Mouse (Mus musculus): ENCODE data around the gene H60b.
"Not testable (repeated sequence)": the region's sequence is repeated elsewhere in the genome, so short reads cannot be mapped to it uniquely, and the experiment has no call there.

Gene H60b

GRCm38 (mm10) chr10:22158310-22158999 is at the start of gene H60b, which contains the start of gene Raet1e:
H60b (plus strand) TSS chr10:22158586.
Raet1e (plus strand) TSS chr10:22158569.
- not testable (repeated sequence) for DNase-seq

GRCm38 (mm10) chr10:22140665-22141280 is 17.6 kb upstream of the H60b start:
- DNase-seq, result peak; percentile 59

GRCm38 (mm10) chr10:22142194-22142593 is 16.2 kb upstream of the H60b start:
- not testable (repeated sequence) for DNase-seq

- DNase-seq, result no peak
These were observed 15.5 kb upstream of the H60b start for GRCm38 (mm10) chr10:22142926-22143325.

GRCm38 (mm10) chr10:22148441-22149072 is 9.8 kb upstream of the H60b start:
- DNase-seq, result peak; percentile 17

GRCm38 (mm10) chr10:22149073-22149690 is 9.2 kb upstream of the H60b start, which contains the start of gene E030030I06Rik:
E030030I06Rik (minus strand) TSS chr10:22149270.
- no peak for DNase-seq

GRCm38 (mm10) chr10:22149691-22150465 is 8.5 kb upstream of the H60b start:
- DNase-seq, result no peak

- no peak for DNase-seq
These were observed 7.8 kb upstream of the H60b start for GRCm38 (mm10) chr10:22150593-22150992.

GRCm38 (mm10) chr10:22151056-22151862 is 7.1 kb upstream of the H60b start:
- not testable (repeated sequence) for DNase-seq

- not testable (repeated sequence) for DNase-seq
These were observed 6.3 kb upstream of the H60b start for GRCm38 (mm10) chr10:22151863-22152640.

- not testable (repeated sequence) for DNase-seq
These were observed 5.2 kb upstream of the H60b start for GRCm38 (mm10) chr10:22153147-22153690.

GRCm38 (mm10) chr10:22154127-22154526 is 4.3 kb upstream of the H60b start:
- not testable (repeated sequence) for DNase-seq

- no peak for DNase-seq
These were observed 3.3 kb upstream of the H60b start for GRCm38 (mm10) chr10:22154871-22155799.

- no peak for DNase-seq
These were observed 760 bp downstream of the H60b start for GRCm38 (mm10) chr10:22159131-22159561.

GRCm38 (mm10) chr10:22159581-22160140 is 1.3 kb downstream of the H60b start:
- no peak for DNase-seq

- not testable (repeated sequence) for DNase-seq
These were observed 4.9 kb downstream of the H60b start for GRCm38 (mm10) chr10:22163279-22163678.

- DNase-seq, result peak; percentile 63
These were observed 5.6 kb downstream of the H60b start for GRCm38 (mm10) chr10:22163705-22164583.

Data from right cerebral cortex, adult 18-20 months (tissue).